Mouse (Mus musculus) G1E (cell line): ENCODE results near the gene Eps8. TPM values are rescaled to one million over a fixed set of nuclear protein-coding genes. Genes with fewer than 3 reads are reported as not detected.
"Not testable (repeated sequence)": the region's sequence is repeated elsewhere in the genome, so short reads cannot be mapped to it uniquely, and the experiment has no call there.

Experiments
- ATAC-seq: 2 replicates; pipeline ENCODE4 v1.8.0; 2016; ENCODE audit warnings: mild to moderate bottlenecking; ENCODE audit not compliant: insufficient number of reproducible peaks, poor library complexity, low FRiP score, severe bottlenecking; ENCODE audit errors: extremely low read depth
- DNase-seq: peaks from one replicate; pipeline ENCODE4 v3.0.0; 2012; ENCODE audit warnings: low spot score
- H3K27me3 ChIP-seq: 2 replicates; pipeline ENCODE4 v1.6.1; 2012; ENCODE audit warnings: mild to moderate bottlenecking, low read length, inconsistent platforms; ENCODE audit not compliant: insufficient read depth
- H3K36me3 ChIP-seq: replicated peaks from 2 replicates; pipeline ENCODE3; 2012; ENCODE audit warnings: mild to moderate bottlenecking, inconsistent platforms
- H3K4me1 ChIP-seq: 2 replicates; pipeline ENCODE4 v1.6.1; 2012; ENCODE audit warnings: low read depth, low read length, inconsistent platforms, mixed read lengths; ENCODE audit not compliant: insufficient read depth
- H3K4me3 ChIP-seq: 2 replicates; pipeline ENCODE4 v1.5.1; 2012; ENCODE audit warnings: low read depth, mild to moderate bottlenecking, inconsistent platforms, low read length, moderate library complexity, mixed read lengths
- H3K9me3 ChIP-seq: replicated peaks from 2 replicates; pipeline ENCODE4 v1.6.1; 2012; ENCODE audit warnings: inconsistent platforms
- CTCF ChIP-seq: IDR thresholded peaks from 2 replicates; pipeline ENCODE4 v1.5.1; 2012; ENCODE audit warnings: low read depth, low read length, inconsistent platforms, mixed read lengths
- GATA1 ChIP-seq: IDR thresholded peaks from 2 replicates; pipeline ENCODE4 v1.6.1; 2012; ENCODE audit warnings: borderline replicate concordance, low read length, inconsistent platforms, mixed read lengths
- GATA2 ChIP-seq: IDR thresholded peaks from 2 replicates; pipeline ENCODE4 v1.6.1; 2012; ENCODE audit warnings: low read depth, low read length, inconsistent platforms, borderline replicate concordance
- POLR2AphosphoS5 ChIP-seq: IDR thresholded peaks from 2 replicates; pipeline ENCODE4 v1.6.1; 2012; ENCODE audit warnings: low read depth, low read length, inconsistent platforms; ENCODE audit not compliant: insufficient replicate concordance
- TAL1 ChIP-seq: conservative IDR thresholded peaks from 2 replicates; pipeline ENCODE4 v1.6.1; 2012; ENCODE audit warnings: low read depth, low read length, inconsistent platforms, mixed read lengths
- polyA plus RNA-seq: library from polyadenylated mRNA; stranded (reverse); fragments of >175 nt; gene quantifications from 2 replicates; pipeline ENCODE4 v1.2.3, GENCODE M21; 2012
- total RNA-seq, 2 experiments: library from RNA; stranded (forward) in 1 of 2; stranded (reverse) in 1 of 2; fragments of 200-1000 nt in 1 of 2; fragments of >200 nt in 1 of 2; fragmentation: Nextera tagmentation in 1 of 2; gene quantifications; 2 replicates each; pipeline ENCODE4 v1.2.3; 2014 to 2017

The Eps8 gene
- total and polyA plus RNA-seq, 3 experiments = 0.33 TPM; not detected in 2

GRCm38 (mm10) chr6:137490115-137490514 lies 164.6 kb downstream of the Eps8 start:
- no peaks in the 10 kb centered on the region for H3K36me3 ChIP-seq
- peaks cover 52% of the 10 kb centered on the region for H3K9me3 ChIP-seq
- no peak overlapping the region for H3K4me3 ChIP-seq
- TF ChIP-seq TAL1 = no peak
- H3K27me3 ChIP-seq = no peaks in the 10 kb centered on the region
- ATAC-seq = no peak
- DNase-seq = no peak
- H3K4me1 ChIP-seq = no peaks in the 10 kb centered on the region

GRCm38 (mm10) chr6:137487443-137487842 lies 167.2 kb downstream of the Eps8 start:
- peaks cover 61% of the 10 kb centered on the region for H3K9me3 ChIP-seq
- DNase-seq = no peak
- TF ChIP-seq TAL1 = no peak
- no peak for TF ChIP-seq GATA1
- no peak for TF ChIP-seq POLR2AphosphoS5
- no peak for TF ChIP-seq CTCF
- TF ChIP-seq GATA2 = no peak
- H3K27me3 ChIP-seq = no peaks in the 10 kb centered on the region
- H3K4me3 ChIP-seq = no peak overlapping the region
- no peaks in the 10 kb centered on the region for H3K4me1 ChIP-seq
- no peak for ATAC-seq
- H3K36me3 ChIP-seq = no peaks in the 10 kb centered on the region

- no peaks in the 10 kb centered on the region for H3K27me3 ChIP-seq
- no peaks in the 10 kb centered on the region for H3K4me1 ChIP-seq
- DNase-seq (no peak), ATAC-seq (no peak)
- H3K4me3 ChIP-seq = no peak overlapping the region
- H3K9me3 ChIP-seq = peaks cover 58% of the 10 kb centered on the region
- TF ChIP-seq GATA1 = no peak
- TF ChIP-seq TAL1 = no peak
- TF ChIP-seq CTCF = no peak
- no peak for TF ChIP-seq POLR2AphosphoS5
- no peak for TF ChIP-seq GATA2
- no peaks in the 10 kb centered on the region for H3K36me3 ChIP-seq
Measured at GRCm38 (mm10) chr6:137482891-137483290, 171.8 kb downstream of the Eps8 start.

- not testable (repeated sequence) for H3K4me1 ChIP-seq, ATAC-seq
- H3K9me3 ChIP-seq = peaks cover 43% of the 10 kb centered on the region
Measured at GRCm38 (mm10) chr6:137475695-137476094, 179.0 kb downstream of the Eps8 start.

GRCm38 (mm10) chr6:137473433-137473832 lies 181.2 kb downstream of the Eps8 start:
- Histone ChIP-seq H3K4me3 (no peak overlapping the region), H3K27me3 (no peaks in the 10 kb centered on the region), H3K9me3 (peaks cover 38% of the 10 kb centered on the region), H3K4me1 (no peaks in the 10 kb centered on the region), H3K36me3 (no peaks in the 10 kb centered on the region)
- no peak for ATAC-seq
- no peak for DNase-seq
- no peak for TF ChIP-seq GATA2

More at GRCm38 (mm10) chr6:137475695-137476094, 179.0 kb downstream of the Eps8 start:
- H3K27me3 ChIP-seq, DNase-seq, H3K4me3 ChIP-seq, H3K36me3 ChIP-seq: not testable (repeated sequence)

- no peak for DNase-seq
- Histone ChIP-seq H3K36me3 (no peaks in the 10 kb centered on the region), H3K4me1 (no peaks in the 10 kb centered on the region), H3K9me3 (peaks cover 43% of the 10 kb centered on the region), H3K27me3 (no peaks in the 10 kb centered on the region), H3K4me3 (no peak overlapping the region)
- TF ChIP-seq GATA1 (no peak), GATA2 (no peak), CTCF (no peak), TAL1 (no peak), POLR2AphosphoS5 (no peak)
- ATAC-seq = no peak
Measured at GRCm38 (mm10) chr6:137472129-137472528, 182.5 kb downstream of the Eps8 start.

- ATAC-seq (no peak), DNase-seq (no peak)
- TF ChIP-seq POLR2AphosphoS5 = no peak
- no peak for TF ChIP-seq GATA2
- TF ChIP-seq TAL1 = no peak
- TF ChIP-seq GATA1 = no peak
- no peak for TF ChIP-seq CTCF
- peaks cover 38% of the 10 kb centered on the region for H3K9me3 ChIP-seq
- H3K4me3 ChIP-seq = no peak overlapping the region
- H3K36me3 ChIP-seq = no peaks in the 10 kb centered on the region
- no peaks in the 10 kb centered on the region for H3K27me3 ChIP-seq
- no peaks in the 10 kb centered on the region for H3K4me1 ChIP-seq
Measured at GRCm38 (mm10) chr6:137470901-137471598, 183.6 kb downstream of the Eps8 start.
